Mouse (Mus musculus) ovary, adult 18-20 months (tissue): ENCODE measurements at regions not wholly inside any gene's neighbourhood (a gene's known extent, or its start where the extent isn't known, plus 50 kb on each side); places are given as distances from the start of the nearest gene placed in this dataset.
"Not testable (repeated sequence)": the region's sequence is repeated elsewhere in the genome, so short reads cannot be mapped to it uniquely, and the experiment has no call there.

Experiments
- DNase-seq: peaks from one replicate; pipeline ENCODE4 v3.0.0; 2022; ENCODE audit warnings: low spot score, mixed read lengths

- DNase-seq = no peak
Observed at GRCm38 (mm10) chr9:33011241-33011640, 375.2 kb downstream of the Ets1 start.

GRCm38 (mm10) chr9:33035401-33035800 lies 399.4 kb downstream of the Ets1 start:
- DNase-seq = no peak

GRCm38 (mm10) chr9:33039221-33039790 lies 403.3 kb downstream of the Ets1 start:
- no peak for DNase-seq

- no peak for DNase-seq
Observed at GRCm38 (mm10) chr9:33050789-33051188, 414.8 kb downstream of the Ets1 start.

GRCm38 (mm10) chr9:33060636-33061264 lies 424.7 kb downstream of the Ets1 start:
- no peak for DNase-seq

GRCm38 (mm10) chr9:33062476-33062875 lies 426.5 kb downstream of the Ets1 start:
- no peak for DNase-seq

- DNase-seq = no peak
Observed at GRCm38 (mm10) chr9:33065331-33065730, 429.3 kb downstream of the Ets1 start.

GRCm38 (mm10) chr9:33067521-33067920 lies 431.5 kb downstream of the Ets1 start:
- DNase-seq = no peak

- no peak for DNase-seq
Observed at GRCm38 (mm10) chr9:33070116-33070515, 434.1 kb downstream of the Ets1 start.

GRCm38 (mm10) chr9:33080271-33080670 lies 444.2 kb downstream of the Ets1 start:
- no peak for DNase-seq

- no peak for DNase-seq
Observed at GRCm38 (mm10) chr9:33080774-33081173, 444.8 kb downstream of the Ets1 start.

- DNase-seq = no peak
Observed at GRCm38 (mm10) chr9:33089977-33090376, 454.0 kb downstream of the Ets1 start.

GRCm38 (mm10) chr9:33091664-33092063 lies 455.6 kb downstream of the Ets1 start:
- DNase-seq = no peak

GRCm38 (mm10) chr9:33095654-33096053 lies 459.6 kb downstream of the Ets1 start:
- DNase-seq = peak; percentile 6

GRCm38 (mm10) chr9:33101206-33101605 lies 465.2 kb downstream of the Ets1 start:
- DNase-seq = no peak

- no peak for DNase-seq
Observed at GRCm38 (mm10) chr9:33104623-33105074, 468.6 kb downstream of the Ets1 start.

GRCm38 (mm10) chr9:33123841-33124240 lies 487.8 kb downstream of the Ets1 start:
- DNase-seq = no peak

GRCm38 (mm10) chr9:33152186-33152585 lies 516.2 kb downstream of the Ets1 start:
- no peak for DNase-seq

GRCm38 (mm10) chr9:33168159-33168558 lies 532.1 kb downstream of the Ets1 start:
- DNase-seq = no peak

- DNase-seq = not testable (repeated sequence)
Observed at GRCm38 (mm10) chr9:33169093-33169492, 533.1 kb downstream of the Ets1 start.

- no peak for DNase-seq
Observed at GRCm38 (mm10) chr9:33180066-33180465, 544.0 kb downstream of the Ets1 start.

- DNase-seq = no peak
Observed at GRCm38 (mm10) chr9:33187187-33187586, 551.2 kb downstream of the Ets1 start.

GRCm38 (mm10) chr9:33209083-33209482 lies 573.1 kb downstream of the Ets1 start:
- DNase-seq = no peak

GRCm38 (mm10) chr9:33214523-33214922 lies 578.5 kb downstream of the Ets1 start:
- no peak for DNase-seq
